Mouse (Mus musculus) brain, embryonic 14.5 days (tissue): Measurements from ENCODE around the gene Dera.

Experiments
- CTCF ChIP-seq: fragments of 200-500 bp; IDR thresholded peaks from 2 replicates; pipeline ENCODE4 v1.5.1; 2012; ENCODE audit warnings: inconsistent platforms, mild to moderate bottlenecking, moderate library complexity, borderline replicate concordance; ENCODE audit not compliant: insufficient read depth, insufficient read length; ENCODE audit errors: extremely low read depth
- POLR2A ChIP-seq: fragments of 200-500 bp; IDR thresholded peaks from 2 replicates; pipeline ENCODE4 v1.6.1; 2012; ENCODE audit warnings: mild to moderate bottlenecking, inconsistent platforms, borderline replicate concordance; ENCODE audit not compliant: poor library complexity, insufficient read depth, insufficient read length, severe bottlenecking; ENCODE audit errors: extremely low read depth

DNA sequence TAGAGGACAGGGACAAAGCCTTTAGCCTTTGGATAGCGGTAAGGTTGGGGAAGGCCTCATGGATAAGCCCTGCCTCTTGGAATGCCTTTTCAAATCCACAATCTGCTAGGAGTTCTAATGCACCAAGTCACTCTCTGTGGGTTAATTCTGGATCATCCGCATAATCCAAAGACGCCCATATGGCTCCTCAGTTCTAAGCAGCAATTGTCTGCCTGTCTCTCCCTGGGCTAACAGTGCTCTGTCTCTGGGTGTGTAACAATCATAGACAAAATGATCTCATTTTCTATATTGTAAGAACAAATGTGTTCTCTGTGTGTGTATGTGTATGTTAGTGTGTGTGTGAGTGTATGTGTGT is 41.1 kb upstream of the Dera start:
- no peak for TF ChIP-seq POLR2A
- no peak for TF ChIP-seq CTCF
